Mouse (Mus musculus) ES-Bruce4 (cell line): ENCODE data around the gene Ndufaf2. TPM values are rescaled to one million over a fixed set of nuclear protein-coding genes. Genes with fewer than 3 reads are reported as not detected.

Experiments
- H3K27ac ChIP-seq: 2 replicates; pipeline ENCODE4 v1.5.1; 2012; ENCODE audit warnings: low read length, inconsistent platforms; ENCODE audit not compliant: insufficient read depth
- H3K27me3 ChIP-seq: 2 replicates; pipeline ENCODE4 v1.6.1; 2012; ENCODE audit warnings: mild to moderate bottlenecking, low read length, inconsistent platforms; ENCODE audit not compliant: control insufficient read depth, poor library complexity, insufficient read depth, severe bottlenecking
- H3K36me3 ChIP-seq: 2 replicates; pipeline ENCODE4 v1.6.1; 2012; ENCODE audit warnings: inconsistent platforms, mild to moderate bottlenecking, low read length, moderate library complexity; ENCODE audit not compliant: control insufficient read depth, poor library complexity, insufficient read depth, severe bottlenecking
- H3K4me1 ChIP-seq: one replicate; pipeline ENCODE4 v1.8.1; 2011; ENCODE audit warnings: low read length; ENCODE audit not compliant: control insufficient read depth, insufficient read depth
- H3K4me3 ChIP-seq: 2 replicates; pipeline ENCODE4 v1.5.1; 2011; ENCODE audit warnings: low read depth, mild to moderate bottlenecking, low read length
- H3K9ac ChIP-seq: 2 replicates; pipeline ENCODE4 v1.6.1; 2012; ENCODE audit warnings: low read depth, mild to moderate bottlenecking, inconsistent platforms; ENCODE audit not compliant: poor library complexity, severe bottlenecking
- H3K9me3 ChIP-seq: replicated peaks from 2 replicates; pipeline ENCODE4 v1.6.1; 2012; ENCODE audit warnings: mild to moderate bottlenecking, low read length, inconsistent platforms; ENCODE audit not compliant: control insufficient read depth, poor library complexity, insufficient read depth, severe bottlenecking
- CTCF ChIP-seq: IDR thresholded peaks from one replicate; pipeline ENCODE4 v1.8.1; 2011; ENCODE audit warnings: low read depth, low read length
- EP300 ChIP-seq: IDR thresholded peaks from 2 replicates; pipeline ENCODE4 v1.6.1; 2011; ENCODE audit warnings: low read depth, low read length; ENCODE audit not compliant: insufficient read depth
- POLR2A ChIP-seq: IDR thresholded peaks from one replicate; pipeline ENCODE4 v1.8.1; 2011; ENCODE audit warnings: low read length; ENCODE audit not compliant: insufficient read depth
- polyA plus RNA-seq: library from polyadenylated mRNA; stranded (reverse); fragments of >200 nt; gene quantifications from 2 replicates; pipeline ENCODE4 v1.2.4, GENCODE M21; 2011; ENCODE audit warnings: low read depth; ENCODE audit not compliant: missing spikeins, insufficient read depth, insufficient read length

Gene Ndufaf2
- polyA plus RNA-seq, 1 experiment: 103 TPM

- Histone ChIP-seq H3K27ac (no peak overlapping the region), H3K36me3 (0 out of 2 replicates have a peak, but pooled peaks cover 4% of the 10 kb centered on the region), H3K27me3 (no peaks in the 10 kb centered on the region), H3K9me3 (no peaks in the 10 kb centered on the region), H3K4me3 (no peak overlapping the region), H3K4me1 (peaks cover 1% of the 10 kb centered on the region), H3K9ac (peak overlapping the region; percentile 55; the same call in 1 of the 2 replicates)
- TF ChIP-seq POLR2A (no peak), EP300 (no peak), CTCF (no peak)
Measured at GRCm38 (mm10) chr13:108157156-108157555, 1.3 kb downstream of the Ndufaf2 start.

- H3K4me3 ChIP-seq: no peak overlapping the region
- TF ChIP-seq POLR2A (no peak), EP300 (no peak), CTCF (peak; percentile 19)
- no peaks in the 10 kb centered on the region; the same call in 1 of the 2 replicates for H3K36me3 ChIP-seq
- H3K27me3 ChIP-seq: no peaks in the 10 kb centered on the region
- H3K27ac ChIP-seq: no peak overlapping the region
- H3K9me3 ChIP-seq: no peaks in the 10 kb centered on the region
- H3K4me1 ChIP-seq: no peaks in the 10 kb centered on the region
- no peak overlapping the region for H3K9ac ChIP-seq
Measured at GRCm38 (mm10) chr13:108152650-108153372, 5.6 kb downstream of the Ndufaf2 start.

- peaks cover 3% of the 10 kb centered on the region for H3K36me3 ChIP-seq
- H3K4me1 ChIP-seq: no peaks in the 10 kb centered on the region
- no peak overlapping the region for H3K9ac ChIP-seq
- no peaks in the 10 kb centered on the region for H3K9me3 ChIP-seq
- H3K27me3 ChIP-seq: no peaks in the 10 kb centered on the region
- no peak overlapping the region for H3K27ac ChIP-seq
- H3K4me3 ChIP-seq: no peak overlapping the region
- TF ChIP-seq POLR2A (no peak), CTCF (peak; percentile 31), EP300 (no peak)
Measured at GRCm38 (mm10) chr13:108151782-108152181, 6.6 kb downstream of the Ndufaf2 start.

- Histone ChIP-seq H3K9me3 (no peaks in the 10 kb centered on the region), H3K9ac (no peak overlapping the region), H3K27ac (no peak overlapping the region), H3K27me3 (no peaks in the 10 kb centered on the region), H3K4me1 (no peaks in the 10 kb centered on the region), H3K36me3 (peaks cover 3% of the 10 kb centered on the region; the same call in 1 of the 2 replicates), H3K4me3 (no peak overlapping the region)
- TF ChIP-seq POLR2A (no peak), CTCF (no peak), EP300 (no peak)
Measured at GRCm38 (mm10) chr13:108144086-108144485, 14.3 kb downstream of the Ndufaf2 start.

GRCm38 (mm10) chr13:108138403-108138977 lies 19.9 kb downstream of the Ndufaf2 start:
- H3K27ac ChIP-seq: no peak overlapping the region
- no peaks in the 10 kb centered on the region for H3K36me3 ChIP-seq
- no peak for TF ChIP-seq CTCF
- TF ChIP-seq POLR2A: no peak
- TF ChIP-seq EP300: no peak
- H3K4me3 ChIP-seq: no peak overlapping the region
- H3K9me3 ChIP-seq: no peaks in the 10 kb centered on the region
- H3K27me3 ChIP-seq: no peaks in the 10 kb centered on the region
- peaks cover 1% of the 10 kb centered on the region for H3K4me1 ChIP-seq
- H3K9ac ChIP-seq: no peak overlapping the region

- Histone ChIP-seq H3K27ac (no peak overlapping the region), H3K27me3 (no peaks in the 10 kb centered on the region), H3K36me3 (no peaks in the 10 kb centered on the region), H3K4me3 (no peak overlapping the region), H3K4me1 (peaks cover 1% of the 10 kb centered on the region), H3K9ac (no peak overlapping the region), H3K9me3 (no peaks in the 10 kb centered on the region)
- TF ChIP-seq POLR2A (no peak), CTCF (no peak), EP300 (no peak)
Measured at GRCm38 (mm10) chr13:108135617-108136016, 22.8 kb downstream of the Ndufaf2 start.
